Mouse (Mus musculus) naive thymus-derived CD4-positive, alpha-beta T cell, adult 2 months (primary cell): ENCODE data around the gene Taf12.
"Not testable (repeated sequence)": the region's sequence is repeated elsewhere in the genome, so short reads cannot be mapped to it uniquely, and the experiment has no call there.

Source experiments
- DNase-seq: peaks from one replicate; pipeline ENCODE4 v3.0.0-alpha.2; 2011; ENCODE audit warnings: low read depth

Taf12 gene

GRCm38 (mm10) chr4:132269740-132270560 is 4.2 kb upstream of the Taf12 start:
- peak; percentile 97 for DNase-seq

DNA sequence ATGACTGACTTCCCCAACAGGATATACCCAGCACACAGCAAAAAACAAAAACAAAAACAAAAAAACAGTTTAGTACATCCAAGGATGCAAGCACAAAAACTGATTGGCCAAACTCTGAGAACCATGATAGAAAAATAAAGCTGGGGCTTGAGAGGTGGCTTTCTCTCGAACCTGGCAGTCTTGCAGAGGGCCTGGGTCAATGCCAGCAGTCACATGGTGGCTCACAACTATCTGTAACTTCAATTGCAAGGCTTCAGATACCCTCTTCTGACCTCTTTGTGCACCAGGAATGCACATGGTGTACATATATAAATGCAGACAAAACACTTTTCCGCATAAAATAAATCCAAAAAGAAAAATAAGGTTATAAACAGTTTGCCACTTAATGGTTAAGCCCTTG is 1.0 kb upstream of the Taf12 start:
- no peak for DNase-seq

GRCm38 (mm10) chr4:132275949-132276348 is 1.8 kb downstream of the Taf12 start:
- no peak for DNase-seq

- DNase-seq = not testable (repeated sequence)
These were observed 14.7 kb downstream of the Taf12 start for GRCm38 (mm10) chr4:132288840-132289239.

DNA sequence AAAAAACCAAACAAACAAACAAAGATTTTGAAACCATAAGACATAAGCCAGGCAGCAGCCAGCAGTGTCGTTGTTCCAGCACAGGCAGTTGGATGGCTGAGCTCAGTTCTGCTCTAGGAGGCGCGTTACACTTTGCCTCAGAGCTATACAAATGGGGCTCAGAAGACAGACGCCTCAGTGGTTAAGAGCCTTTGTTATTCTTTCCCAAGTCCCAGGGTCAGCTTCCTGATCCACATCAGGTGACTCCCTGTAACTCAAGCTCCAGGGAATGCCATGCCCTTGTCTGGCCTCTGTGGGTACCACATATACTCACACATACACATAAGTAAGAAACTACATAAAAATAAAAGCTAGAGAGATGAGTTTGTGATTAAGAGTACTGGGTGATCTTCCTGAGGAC is 16.9 kb downstream of the Taf12 start:
- no peak for DNase-seq

- DNase-seq = no peak
These were observed 17.6 kb downstream of the Taf12 start for GRCm38 (mm10) chr4:132291624-132292335.

GRCm38 (mm10) chr4:132292988-132293387 is 18.8 kb downstream of the Taf12 start:
- no peak for DNase-seq

GRCm38 (mm10) chr4:132293682-132294240 is 19.6 kb downstream of the Taf12 start:
- DNase-seq = no peak

DNA sequence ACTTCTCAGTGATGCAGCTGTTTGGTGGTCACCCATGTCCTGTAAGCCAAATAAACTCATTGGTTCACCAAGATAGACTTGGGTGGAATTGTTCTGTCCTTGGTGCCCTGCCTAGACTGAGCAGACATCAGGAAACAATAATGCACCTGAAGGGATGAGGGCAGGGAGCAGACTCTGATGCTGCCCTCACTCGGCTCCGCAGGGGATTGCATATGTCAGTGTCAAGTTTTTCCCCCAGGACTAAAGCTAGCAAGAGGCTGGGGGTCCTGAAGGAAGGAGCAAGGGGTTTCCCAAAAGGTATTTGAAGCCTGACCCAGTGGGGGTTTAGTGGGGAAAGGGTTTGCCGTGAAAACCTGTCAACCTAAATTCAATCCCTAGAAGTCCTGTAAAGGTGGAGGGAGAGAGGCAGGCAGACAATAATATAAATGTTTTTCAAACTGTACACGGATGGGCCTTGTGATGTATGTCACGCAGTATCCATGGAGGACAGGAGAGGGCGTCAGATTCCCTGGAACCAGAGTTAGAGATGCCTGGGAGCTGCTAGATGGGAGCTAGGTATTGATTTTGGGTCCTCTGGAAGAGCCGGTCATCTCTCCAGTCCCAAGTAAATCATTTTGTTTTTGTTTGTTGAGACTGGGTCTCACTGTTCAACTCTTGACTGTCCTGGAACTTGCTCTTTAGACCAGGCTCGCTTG is 21.7 kb downstream of the Taf12 start:
- DNase-seq = no peak

DNA sequence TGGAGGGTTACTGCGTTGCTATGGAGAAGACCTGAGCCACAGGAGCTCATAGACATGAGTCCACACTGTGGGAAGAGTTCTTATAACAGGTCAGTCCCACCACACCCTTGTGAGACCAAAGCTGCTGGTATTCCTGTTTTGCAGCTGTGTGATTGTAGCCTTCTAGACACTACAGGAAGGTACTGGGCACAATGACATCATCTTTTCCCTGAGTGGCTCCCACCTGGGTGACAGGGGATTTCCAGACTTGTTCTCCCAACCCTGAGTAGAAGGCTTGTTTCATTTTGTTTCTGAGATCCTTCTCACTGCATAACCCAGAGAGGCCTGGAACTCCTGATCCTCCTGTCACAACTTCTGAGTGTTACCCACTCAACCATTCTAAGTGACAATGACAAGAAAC is 25.7 kb downstream of the Taf12 start:
- no peak for DNase-seq

GRCm38 (mm10) chr4:132301486-132301885 is 27.3 kb downstream of the Taf12 start:
- no peak for DNase-seq

- DNase-seq = peak; percentile 50
These were observed 28.1 kb downstream of the Taf12 start for GRCm38 (mm10) chr4:132301965-132302938.

DNA sequence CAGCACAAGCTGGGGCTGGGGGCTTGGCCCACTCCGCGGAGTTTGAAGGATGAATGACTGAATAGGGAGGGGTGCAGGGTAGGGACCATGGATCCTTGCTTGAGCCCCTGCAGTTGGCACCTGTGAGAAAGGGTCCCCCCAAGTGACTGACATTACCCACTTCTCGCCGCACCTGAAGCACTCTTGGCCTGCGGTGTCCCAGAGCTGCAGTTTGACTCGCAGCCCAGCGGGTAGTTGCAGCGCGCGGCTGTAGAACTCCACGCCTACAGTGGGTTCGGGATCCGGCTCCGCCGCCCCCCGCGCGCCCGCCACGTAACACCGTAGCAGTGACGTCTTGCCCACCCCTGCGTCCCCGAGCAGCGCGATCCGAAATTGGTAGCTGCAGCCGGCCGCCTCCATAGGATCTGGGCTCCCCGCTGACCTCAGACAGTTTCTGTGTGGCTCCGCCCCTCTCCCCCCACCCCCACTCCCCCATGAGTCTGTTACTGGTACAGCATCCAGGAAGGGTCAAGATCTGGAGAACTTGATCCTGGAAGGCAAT is 28.8 kb downstream of the Taf12 start, which contains the start of gene Rab42:
Rab42 (minus strand) TSS at position 447 of the 541 bp plus-strand sequence.
- DNase-seq = peak; percentile 69

DNA sequence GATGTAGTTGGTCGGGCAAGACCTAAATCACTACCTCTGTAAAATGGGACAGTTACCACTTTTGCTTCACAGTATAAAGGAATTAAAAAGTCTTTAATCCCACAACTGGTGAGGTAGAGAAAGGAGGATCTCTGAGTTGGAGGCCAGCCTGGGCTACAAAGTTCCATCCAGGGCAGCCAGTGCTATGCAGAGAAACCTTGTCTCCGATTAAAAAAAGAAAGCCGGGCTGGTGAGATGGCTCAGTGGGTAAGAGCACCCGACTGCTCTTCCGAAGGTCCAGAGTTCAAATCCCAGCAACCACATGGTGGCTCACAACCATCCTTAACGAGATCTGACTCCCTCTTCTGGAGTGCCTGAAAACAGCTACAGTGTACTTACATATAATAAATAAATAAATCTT is 29.3 kb downstream of the Taf12 start:
- not testable (repeated sequence) for DNase-seq

GRCm38 (mm10) chr4:132305276-132305675 is 31.1 kb downstream of the Taf12 start:
- no peak for DNase-seq

DNA sequence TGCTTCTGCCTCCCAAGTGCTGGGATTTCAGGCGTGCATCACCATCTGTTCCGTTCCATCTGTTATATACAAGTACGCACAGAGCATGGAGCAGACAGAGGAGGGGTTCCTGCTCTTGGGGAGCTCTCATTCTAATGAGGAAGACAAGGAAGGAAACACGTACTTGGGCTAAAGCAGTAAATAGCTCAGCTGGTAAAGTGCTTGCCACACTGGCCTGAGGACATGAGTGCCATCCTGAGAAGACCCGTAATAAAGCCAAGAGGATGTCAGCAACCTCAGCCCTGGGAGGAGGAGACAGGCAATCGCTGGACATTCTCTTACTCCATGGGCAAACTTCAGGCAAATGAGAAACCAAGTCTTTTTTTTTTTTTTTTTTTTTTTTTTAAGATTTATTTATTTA is 31.8 kb downstream of the Taf12 start:
- no peak for DNase-seq

- DNase-seq = peak; percentile 93
These were observed 34.4 kb downstream of the Taf12 start for GRCm38 (mm10) chr4:132308437-132309139.

DNA sequence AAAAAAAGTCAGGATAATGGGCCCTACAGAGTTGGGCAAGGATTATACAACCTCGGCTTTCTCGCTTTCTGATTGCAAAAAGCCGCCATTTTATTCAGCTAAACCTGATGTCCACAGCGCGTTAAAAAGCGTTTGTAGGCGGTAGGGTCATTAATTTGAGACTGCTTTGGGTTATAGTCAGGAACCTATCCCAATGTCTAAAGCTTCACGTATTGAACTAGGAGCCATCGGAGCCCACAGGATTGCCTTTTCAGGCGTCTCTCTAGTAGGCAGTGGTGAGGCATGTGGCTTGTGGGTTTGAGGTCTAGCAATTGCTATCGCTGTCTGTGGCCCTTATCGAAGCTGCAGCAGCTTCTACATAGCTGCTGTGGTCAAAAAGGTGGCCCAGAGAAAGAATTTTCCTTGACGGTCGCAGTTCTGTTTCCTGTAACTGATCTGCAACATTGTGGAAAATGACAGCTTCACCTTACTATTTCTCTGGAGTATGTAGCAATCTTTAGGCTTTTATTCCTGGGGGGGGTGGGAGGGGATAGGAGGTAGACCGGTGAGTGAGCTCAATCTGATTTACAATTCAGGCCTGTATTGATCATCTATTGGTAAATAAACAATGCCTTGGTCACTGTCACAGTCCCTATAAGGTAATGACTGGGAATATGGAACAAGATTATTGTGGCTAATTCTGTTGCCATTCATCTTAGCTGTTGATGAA is 35.1 kb downstream of the Taf12 start:
- DNase-seq = peak; percentile 61

- DNase-seq = peak; percentile 88
These were observed 35.8 kb downstream of the Taf12 start for GRCm38 (mm10) chr4:132309849-132310472.
